Mouse (Mus musculus) embryonic facial prominence, embryonic 10.5 days (tissue): Measurements from ENCODE around the gene Gm9837. TPM values are rescaled to one million over a fixed set of nuclear protein-coding genes. Genes with fewer than 3 reads are reported as not detected.
A peak's percentile ranks its signal among the peaks of the same experiment; 100 is the strongest.

Experiments used
- DNase-seq: peaks from one replicate; pipeline ENCODE4 v3.0.0-alpha.2; 2017; ENCODE audit warnings: low spot score
- H3K27ac ChIP-seq: fragments of 300-500 bp; sonication (generic); replicated peaks from 2 replicates; pipeline ENCODE4 v1.5.1; 2016; ENCODE audit warnings: mild to moderate bottlenecking
- H3K27me3 ChIP-seq: fragments of 300-500 bp; sonication (generic); replicated peaks from 2 replicates; pipeline ENCODE4 v1.6.1; 2016; ENCODE audit warnings: low read depth, mild to moderate bottlenecking; ENCODE audit not compliant: poor library complexity, severe bottlenecking
- H3K36me3 ChIP-seq: fragments of 300-500 bp; sonication (generic); replicated peaks from 2 replicates; pipeline ENCODE4 v1.6.1; 2016; ENCODE audit warnings: mild to moderate bottlenecking, moderate library complexity
- H3K4me1 ChIP-seq: fragments of 300-500 bp; sonication (generic); 2 replicates; pipeline ENCODE4 v1.6.1; 2016
- H3K4me3 ChIP-seq: fragments of 300-500 bp; sonication (generic); 2 replicates; pipeline ENCODE4 v1.5.1; 2016; ENCODE audit warnings: mild to moderate bottlenecking, moderate library complexity
- H3K9me3 ChIP-seq: fragments of 300-500 bp; sonication (generic); 2 replicates; pipeline ENCODE4 v1.6.1; 2016; ENCODE audit warnings: mild to moderate bottlenecking
- WGBS: fragments of 180-500 bp; shearing (Covaris S2); methylation state at CpG from one replicate; pipeline ENCODE4 v1.1.7; 2016; 5-methylcytosine and 5-hydroxymethylcytosine counted together
- polyA plus RNA-seq: library from polyadenylated mRNA; unstranded; fragments of >200 nt; fragmentation: Nextera tagmentation; extraction: Ambion mirVana; gene quantifications from 2 replicates; pipeline ENCODE4 v1.2.1, GENCODE M21; 2016

Gene Gm9837
- polyA plus RNA-seq, 1 experiment from 2014 or later, result not detected

- H3K4me1 ChIP-seq, result no peaks in the 10 kb centered on the region
- WGBS, result 89% methylated on average over 8 of the region's 8 CpGs
- H3K27ac ChIP-seq, result no peak overlapping the region
- no peak overlapping the region for H3K4me3 ChIP-seq
- 0 out of 2 replicates have a peak, but pooled peaks cover 13% of the 10 kb centered on the region for H3K27me3 ChIP-seq
- no peak for DNase-seq
- H3K36me3 ChIP-seq, result no peaks in the 10 kb centered on the region
- no peaks in the 10 kb centered on the region for H3K9me3 ChIP-seq
Observed at GRCm38 (mm10) chr11:53447996-53448395, 22.3 kb downstream of the Gm9837 start.

- DNase-seq, result no peak
- WGBS, result 86% methylated on average over 13 of the region's 13 CpGs
- no peaks in the 10 kb centered on the region for H3K36me3 ChIP-seq
Observed at GRCm38 (mm10) chr11:53446183-53446582, 24.1 kb downstream of the Gm9837 start.

DNA sequence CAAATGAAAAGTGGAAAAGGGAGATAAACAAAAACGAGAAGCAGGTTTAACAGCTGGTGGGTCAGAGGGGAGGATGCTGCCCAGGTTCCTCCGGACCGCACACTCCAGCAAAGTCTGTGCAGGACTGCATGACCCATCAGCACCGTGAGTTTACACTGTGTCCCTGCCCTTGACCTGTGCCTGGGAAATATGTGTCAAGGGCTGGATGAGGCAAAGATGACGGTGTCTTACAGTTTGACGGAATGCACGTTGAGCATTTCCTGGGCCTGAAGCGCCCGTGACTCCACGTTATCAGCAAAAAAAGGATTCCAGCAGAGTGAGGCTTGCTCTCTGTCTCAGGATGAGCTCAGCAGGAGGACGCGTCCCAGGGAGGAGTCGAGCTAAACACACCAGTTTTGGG, 24.7 kb downstream of the Gm9837 start:
- H3K27me3 ChIP-seq, result 0 out of 2 replicates have a peak, but pooled peaks cover 6% of the 10 kb centered on the region
- no peak overlapping the region for H3K4me3 ChIP-seq
- DNase-seq, result no peak
- 66% methylated on average over 13 of the region's 13 CpGs for WGBS
- no peaks in the 10 kb centered on the region for H3K9me3 ChIP-seq
- no peaks in the 10 kb centered on the region for H3K36me3 ChIP-seq
- H3K4me1 ChIP-seq, result peaks cover 5% of the 10 kb centered on the region
- H3K27ac ChIP-seq, result no peak overlapping the region

More at GRCm38 (mm10) chr11:53446183-53446582, 24.1 kb downstream of the Gm9837 start:
- Histone ChIP-seq H3K4me1 (peaks cover 5% of the 10 kb centered on the region), H3K27ac (no peak overlapping the region), H3K4me3 (no peak overlapping the region), H3K9me3 (no peaks in the 10 kb centered on the region), H3K27me3 (0 out of 2 replicates have a peak, but pooled peaks cover 12% of the 10 kb centered on the region)

GRCm38 (mm10) chr11:53443861-53444260, 26.4 kb downstream of the Gm9837 start:
- no peaks in the 10 kb centered on the region for H3K9me3 ChIP-seq
- H3K27me3 ChIP-seq, result no peaks in the 10 kb centered on the region
- no peak for DNase-seq
- H3K4me3 ChIP-seq, result no peak overlapping the region
- WGBS, result 48% methylated on average over 6 of the region's 6 CpGs
- peaks cover 5% of the 10 kb centered on the region for H3K4me1 ChIP-seq
- no peak overlapping the region for H3K27ac ChIP-seq
- H3K36me3 ChIP-seq, result no peaks in the 10 kb centered on the region

DNA sequence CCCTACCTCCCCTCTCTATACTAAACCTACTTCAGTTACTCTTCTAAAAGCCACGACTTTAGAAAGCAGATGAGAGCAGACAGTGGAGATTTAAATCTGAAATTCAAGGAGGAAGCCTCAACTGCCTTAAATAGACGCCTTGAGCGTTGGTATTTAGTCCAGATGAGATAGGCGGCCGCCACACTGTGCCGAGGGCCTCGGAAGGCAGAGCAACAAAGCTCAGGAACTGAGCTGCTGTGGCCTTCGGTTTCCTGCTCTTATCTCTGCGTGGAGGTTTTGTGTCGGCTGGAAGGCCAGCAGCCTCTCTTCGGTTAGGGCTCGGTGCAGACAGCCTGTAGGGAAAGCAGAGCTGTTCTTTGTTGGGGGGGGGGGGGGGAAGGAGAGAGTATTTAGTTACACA, 28.4 kb downstream of the Gm9837 start:
- H3K4me1 ChIP-seq, result peaks cover 5% of the 10 kb centered on the region
- no peak overlapping the region for H3K4me3 ChIP-seq
- peak overlapping the region; percentile 57; the same call in 1 of the 2 replicates for H3K27ac ChIP-seq
- H3K9me3 ChIP-seq, result no peaks in the 10 kb centered on the region
- no peaks in the 10 kb centered on the region for H3K36me3 ChIP-seq
- DNase-seq, result no peak
- H3K27me3 ChIP-seq, result no peaks in the 10 kb centered on the region
- 46% methylated on average over 12 of the region's 12 CpGs for WGBS

DNA sequence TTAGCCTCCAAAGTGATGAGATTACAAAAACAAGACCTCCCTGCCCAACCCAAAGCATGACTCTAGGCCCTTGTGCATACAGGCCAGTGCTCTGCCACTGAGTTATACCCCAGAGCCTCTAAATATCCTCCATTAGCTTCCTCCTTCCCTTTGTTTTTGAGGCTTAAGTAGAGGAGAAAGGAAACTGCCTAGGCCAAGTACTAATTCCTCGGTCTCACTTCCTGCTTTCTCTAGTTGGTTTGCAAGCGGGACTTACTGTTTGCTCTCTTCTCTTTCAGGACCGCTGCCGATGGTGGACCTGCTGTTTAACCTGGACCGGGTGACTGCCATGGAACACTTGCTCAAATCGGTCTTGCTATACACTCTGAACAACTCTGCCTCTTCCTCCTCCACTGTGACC, 33.9 kb downstream of the Gm9837 start:
- no peaks in the 10 kb centered on the region for H3K36me3 ChIP-seq

DNA sequence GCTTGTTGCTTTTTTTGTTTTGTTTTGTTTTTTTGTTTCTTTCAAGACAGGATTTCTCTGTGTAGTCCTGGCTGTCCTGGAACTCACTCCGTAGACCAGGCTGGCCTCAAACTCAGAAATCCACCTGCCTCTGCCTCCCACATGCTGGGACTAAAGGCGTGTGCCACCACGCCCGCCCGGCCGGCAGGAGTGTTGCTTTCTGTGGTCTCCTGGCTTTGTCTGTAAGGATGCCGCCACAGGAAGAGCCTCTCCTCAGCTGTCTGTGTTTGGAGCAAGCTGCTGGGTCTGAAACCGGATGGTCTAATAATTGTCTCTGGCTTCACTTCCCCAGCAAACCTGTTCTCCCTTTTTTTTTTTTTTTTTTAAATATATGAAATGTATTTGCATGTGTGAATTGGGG, 34.8 kb downstream of the Gm9837 start:
- no peak for DNase-seq
- H3K4me1 ChIP-seq, result peaks cover 6% of the 10 kb centered on the region
- no peaks in the 10 kb centered on the region for H3K36me3 ChIP-seq
- H3K9me3 ChIP-seq, result no peaks in the 10 kb centered on the region
- no peak overlapping the region for H3K27ac ChIP-seq
- 0 out of 2 replicates have a peak, but pooled peaks cover 4% of the 10 kb centered on the region for H3K27me3 ChIP-seq
- H3K4me3 ChIP-seq, result no peak overlapping the region
- WGBS, result 85% methylated on average over 8 of the region's 8 CpGs

More for the DNA sequence above, 33.9 kb downstream of the Gm9837 start:
- Histone ChIP-seq H3K27me3 (0 out of 2 replicates have a peak, but pooled peaks cover 4% of the 10 kb centered on the region), H3K4me1 (peaks cover 4% of the 10 kb centered on the region), H3K4me3 (no peak overlapping the region), H3K9me3 (no peaks in the 10 kb centered on the region), H3K27ac (no peak overlapping the region)
- no peak for DNase-seq
- WGBS, result 91% methylated on average over 6 of the region's 6 CpGs

- Histone ChIP-seq H3K27me3 (0 out of 2 replicates have a peak, but pooled peaks cover 4% of the 10 kb centered on the region), H3K36me3 (peaks cover 16% of the 10 kb centered on the region), H3K4me1 (peaks cover 17% of the 10 kb centered on the region), H3K27ac (no peak overlapping the region), H3K4me3 (no peak overlapping the region), H3K9me3 (no peaks in the 10 kb centered on the region)
- no peak for DNase-seq
- 63% methylated on average over 6 of the region's 6 CpGs for WGBS
Observed at GRCm38 (mm10) chr11:53433057-53433456, 37.2 kb downstream of the Gm9837 start.

- H3K4me3 ChIP-seq, result peak overlapping the region; percentile 99
- no peaks in the 10 kb centered on the region for H3K9me3 ChIP-seq
- H3K4me1 ChIP-seq, result peaks cover 17% of the 10 kb centered on the region
- WGBS, result 24% methylated on average over 9 of the region's 9 CpGs
- H3K36me3 ChIP-seq, result peaks cover 25% of the 10 kb centered on the region
- peak overlapping the region; percentile 85 for H3K27ac ChIP-seq
- DNase-seq, result no peak
- H3K27me3 ChIP-seq, result 0 out of 2 replicates have a peak, but pooled peaks cover 4% of the 10 kb centered on the region
Observed at GRCm38 (mm10) chr11:53431347-53432056, 38.8 kb downstream of the Gm9837 start.

GRCm38 (mm10) chr11:53430670-53431346, 39.5 kb downstream of the Gm9837 start, which contains the start of the genes Uqcrq and Gdf9:
Gene Uqcrq (minus strand): TSS chr11:53430831.
Gene Gdf9 (plus strand): TSS chr11:53431023.
- Histone ChIP-seq H3K27ac (peak within 1 kb of the TSS; percentile 85), H3K4me1 (peaks cover 17% of the 10 kb centered on the region), H3K27me3 (0 out of 2 replicates have a peak, but pooled peaks cover 4% of the 10 kb centered on the region), H3K9me3 (no peaks in the 10 kb centered on the region), H3K36me3 (peaks cover 25% of the 10 kb centered on the region), H3K4me3 (peak within 1 kb of the TSS; percentile 99)
- DNase-seq, result peak; percentile 97
- WGBS, result under 1% methylated on average over 44 of the region's 44 CpGs

DNA sequence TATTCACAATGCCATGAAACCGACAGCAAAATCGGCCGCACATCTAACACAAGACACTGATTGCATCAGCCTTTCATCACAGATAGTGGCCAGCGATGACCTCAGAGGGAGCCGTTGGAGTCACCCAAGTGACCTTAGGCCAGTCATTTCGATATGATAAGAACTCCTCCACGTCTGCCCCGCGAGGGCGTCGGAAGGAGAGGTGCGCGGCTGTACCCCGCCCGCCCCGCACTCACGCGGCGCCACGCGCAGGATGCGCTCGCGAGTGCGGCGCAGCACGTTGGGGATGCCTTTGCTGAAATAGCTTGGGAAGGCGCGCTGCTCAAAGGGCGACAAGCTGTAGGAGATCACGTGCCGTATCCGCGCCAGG, 40.0 kb downstream of the Gm9837 start:
- under 1% methylated on average over 34 of the region's 34 CpGs for WGBS

GRCm38 (mm10) chr11:53429182-53429581, 41.1 kb downstream of the Gm9837 start:
- Histone ChIP-seq H3K27me3 (0 out of 2 replicates have a peak, but pooled peaks cover 4% of the 10 kb centered on the region), H3K27ac (no peak overlapping the region), H3K4me3 (peak overlapping the region; percentile 99), H3K4me1 (peaks cover 17% of the 10 kb centered on the region), H3K36me3 (peaks cover 25% of the 10 kb centered on the region), H3K9me3 (no peaks in the 10 kb centered on the region)
- no peak for DNase-seq

More for the DNA sequence above, 40.0 kb downstream of the Gm9837 start:
- Histone ChIP-seq H3K4me1 (peaks cover 17% of the 10 kb centered on the region), H3K27ac (peak overlapping the region; percentile 85), H3K27me3 (0 out of 2 replicates have a peak, but pooled peaks cover 4% of the 10 kb centered on the region), H3K4me3 (peak overlapping the region; percentile 99), H3K9me3 (no peaks in the 10 kb centered on the region), H3K36me3 (peaks cover 25% of the 10 kb centered on the region)
- DNase-seq, result no peak
